In the genomic region with DNA sequence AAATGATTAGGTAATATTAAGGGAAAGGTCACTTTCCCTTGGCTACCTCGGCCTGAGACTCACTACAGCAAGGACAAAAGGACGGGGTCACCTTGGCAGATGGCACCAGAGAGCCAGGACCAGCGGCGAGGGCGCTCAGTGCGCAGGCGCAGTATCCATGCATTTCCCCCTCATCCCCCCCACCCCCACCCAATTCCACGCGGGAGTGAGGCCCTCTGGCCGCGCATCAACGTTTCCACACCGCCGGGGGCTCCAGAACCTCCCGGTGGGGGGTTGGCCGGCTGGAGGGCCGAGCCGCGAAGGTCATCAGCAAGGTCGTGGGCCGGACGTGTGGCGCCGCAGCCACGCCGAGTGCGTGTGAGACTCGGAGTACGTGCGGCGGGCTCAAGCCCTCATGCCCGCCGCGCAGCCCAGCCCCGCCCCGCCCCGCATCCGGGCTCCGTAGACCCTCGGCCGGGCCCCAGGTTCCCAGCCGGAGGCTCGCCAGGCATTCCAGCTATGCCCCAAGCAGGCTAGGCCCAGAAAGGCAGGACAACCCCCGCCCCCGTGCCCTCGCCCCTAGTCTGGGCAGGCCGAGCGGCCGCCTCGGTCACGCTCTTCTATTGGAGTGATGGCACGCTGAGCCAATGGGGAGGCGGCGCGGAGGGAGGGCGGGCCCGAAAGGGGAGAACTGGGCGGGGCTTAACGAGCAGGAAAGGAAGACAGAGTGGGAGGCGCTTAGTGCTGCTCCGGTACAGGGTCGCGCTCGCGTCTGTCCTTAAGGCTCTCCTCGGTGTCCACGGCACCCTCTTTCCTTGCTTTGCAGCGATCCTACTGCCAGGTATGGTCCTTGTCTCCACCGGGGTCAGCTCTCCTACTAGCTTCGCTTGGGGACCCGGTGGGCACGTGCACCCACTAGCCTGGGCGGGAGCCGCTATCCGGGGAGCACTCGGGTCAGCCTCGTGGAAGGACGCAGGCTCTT, we compare ENCODE assay signal across 7 mouse cellular contexts. TPM values are rescaled to one million over a fixed set of nuclear protein-coding genes. Genes with fewer than 3 reads are reported as not detected.
DNase-seq lines count a peak whose midpoint lies in the region; ATAC-seq lines count a peak whose summit lies in the region.

Gene Eno1, plus strand, starts transcription at position 201 of the 961 bp plus-strand sequence.

- intact Hi-C loops in left cerebral cortex, postnatal 14 days (cut with DNase I) = no loop called here

- no peaks in the 10 kb centered on the region for H3K9me3 ChIP-seq in intestine, embryonic 14.5 days (ENCODE audit: control insufficient read depth, low read length)

- H3K36me3 ChIP-seq in intestine, embryonic 14.5 days (ENCODE audit: control insufficient read depth, insufficient read depth, low read length) = peaks cover 23% of the 10 kb centered on the region

- ATAC-seq in intestine, embryonic 14.5 days (replicated peaks; ENCODE audit: low FRiP score, low TSS enrichment, low read depth) = peak; percentile 97

- H3K4me3 ChIP-seq in intestine, embryonic 14.5 days (ENCODE audit: low read depth, low read length) = peak within 1 kb of the TSS; percentile 97

- no peaks in the 10 kb centered on the region for H3K27me3 ChIP-seq in intestine, embryonic 14.5 days (replicated peaks; ENCODE audit: control insufficient read depth, insufficient read depth, low read length)

- WGBS in intestine, embryonic 14.5 days = under 1% methylated on average over 76 of the region's 78 CpGs

- H3K4me1 ChIP-seq in intestine, embryonic 14.5 days (replicated peaks; ENCODE audit: control insufficient read depth, insufficient read depth, low read length) = peaks cover 32% of the 10 kb centered on the region

- H3K9ac ChIP-seq in intestine, embryonic 14.5 days (ENCODE audit: low read length) = peak within 1 kb of the TSS; percentile 88

- H3K4me2 ChIP-seq in intestine, embryonic 14.5 days (ENCODE audit: low read length) = peak within 1 kb of the TSS; percentile 77

- peak within 1 kb of the TSS; percentile 99 for H3K27ac ChIP-seq in intestine, embryonic 14.5 days (ENCODE audit: low read depth)

- peak; percentile 95 to 99 for DNase-seq in adrenal gland, adult (ENCODE audit: inconsistent age in 2 of 2, low spot score in 1 of 2)
- DNase-seq in embryo, embryonic 10.5 days (ENCODE audit: low spot score) = peak; percentile 99
- DNase-seq in gastrocnemius, postnatal 25 days = peak; percentile 96
- peak; percentile 100 for DNase-seq in intestine, embryonic 14.5 days (ENCODE audit: low spot score)
- DNase-seq in left cerebral cortex, postnatal 14 days (ENCODE audit: low spot score in 2 of 2) = peak; percentile 95 to 97
- DNase-seq in mesoderm, embryonic 11.5 days (ENCODE audit: low read depth, low spot score) = peak; percentile 100
- DNase-seq in right cerebral cortex, postnatal 36 days (ENCODE audit: low spot score in 2 of 2) = peak; percentile 90 to 91

RNA-seq across cellular contexts. Expression of gene Eno1, which starts in this region (rescaled TPM):
- 100 to 1,000 TPM; 112 to 141 TPM for total RNA-seq in gastrocnemius, postnatal 25 days (2021)
- 1,930 and 1,939 TPM in 2 replicates for polyA plus RNA-seq in intestine, embryonic 14.5 days (2014; fragmentation: Nextera tagmentation; extraction: Ambion mirVana)
- total RNA-seq in left cerebral cortex, postnatal 14 days (2021) = 100 to 1,000 TPM; 378 to 386 TPM

Comparison
In these comparisons a context has a peak if more than half of its experiments do, and no peak if none do; other contexts are left out.
1. Peak in every context shown above with its lines: DNase-seq, ATAC-seq, H3K4me3 ChIP-seq and H3K27ac ChIP-seq.